Mouse (Mus musculus) frontal cortex, adult (tissue): ENCODE results near the gene Nsl1.

Experiments
- ATAC-seq: cut with Nextera tagmentation; 2 replicates; pipeline ENCODE4 v1.9.2; 2017; ENCODE audit warnings: mild to moderate bottlenecking, moderate library complexity, mixed read lengths; ENCODE audit not compliant: low TSS enrichment

Nsl1 gene

DNA sequence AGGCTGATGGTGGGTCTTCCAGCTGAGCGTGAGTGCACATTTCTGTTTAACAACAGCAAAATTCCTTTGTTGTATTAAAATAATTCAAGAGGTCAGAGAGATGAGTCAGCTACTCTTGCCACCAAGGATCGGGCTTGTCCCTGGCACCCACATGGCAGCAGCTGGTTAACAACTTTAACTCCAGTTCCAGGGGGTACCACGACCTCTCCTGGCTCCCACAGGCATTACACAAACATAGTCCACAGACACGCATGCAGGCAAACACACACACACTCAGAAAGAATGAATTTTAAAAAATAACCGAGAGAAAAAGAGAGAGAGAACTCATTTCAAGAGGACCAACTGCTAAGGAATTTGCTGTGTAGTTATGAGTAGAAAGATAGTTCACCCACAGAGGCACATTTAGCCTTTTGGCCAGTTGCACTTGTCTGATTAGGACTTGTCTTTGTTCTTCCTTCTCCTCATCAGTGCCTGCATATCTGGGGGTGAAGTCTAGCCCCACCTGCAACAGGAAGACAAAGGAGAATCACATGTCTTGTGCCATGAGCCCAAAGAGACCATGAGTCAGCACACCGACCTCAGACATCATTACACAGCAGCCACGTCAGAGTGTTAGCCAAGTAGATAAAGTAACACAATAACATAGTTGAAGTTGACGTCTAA is 7.8 kb upstream of the Nsl1 start:
- ATAC-seq = no peak

DNA sequence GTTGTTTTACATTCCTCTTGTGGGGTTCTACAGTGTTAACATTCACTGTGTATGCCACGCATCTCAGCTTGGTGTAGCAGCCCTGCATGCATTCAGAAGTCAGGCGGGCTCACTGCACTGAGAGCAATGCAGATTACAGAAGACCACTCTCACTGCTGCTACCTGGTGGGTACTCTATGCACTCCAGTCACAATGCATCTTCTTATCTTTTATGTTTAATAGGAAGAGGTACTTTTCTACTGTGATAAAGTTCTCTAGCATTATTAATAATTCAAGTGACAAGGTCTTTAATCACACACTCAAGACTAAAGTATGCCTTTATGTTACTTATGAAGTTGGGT is 7.3 kb upstream of the Nsl1 start:
- ATAC-seq = no peak

DNA sequence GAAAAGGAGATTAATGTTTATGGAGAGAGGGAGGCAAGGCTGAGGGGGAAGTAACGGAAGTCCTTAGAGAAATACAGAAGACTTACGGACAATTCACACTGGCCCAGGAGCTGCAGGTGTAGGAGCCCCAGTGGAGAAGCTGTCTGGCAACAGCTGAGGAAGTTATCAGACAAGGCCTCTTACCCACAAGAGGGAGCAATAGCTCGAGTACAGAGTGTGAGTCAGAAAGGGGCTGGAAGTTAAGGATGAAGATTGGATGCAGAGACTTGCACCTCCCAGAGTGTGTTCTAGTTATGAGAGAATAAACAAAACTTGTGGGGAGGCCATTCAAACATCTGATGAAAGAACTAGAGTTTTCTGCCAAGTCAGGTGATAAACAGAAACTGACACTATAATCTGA is 5.4 kb upstream of the Nsl1 start:
- ATAC-seq = no peak

DNA sequence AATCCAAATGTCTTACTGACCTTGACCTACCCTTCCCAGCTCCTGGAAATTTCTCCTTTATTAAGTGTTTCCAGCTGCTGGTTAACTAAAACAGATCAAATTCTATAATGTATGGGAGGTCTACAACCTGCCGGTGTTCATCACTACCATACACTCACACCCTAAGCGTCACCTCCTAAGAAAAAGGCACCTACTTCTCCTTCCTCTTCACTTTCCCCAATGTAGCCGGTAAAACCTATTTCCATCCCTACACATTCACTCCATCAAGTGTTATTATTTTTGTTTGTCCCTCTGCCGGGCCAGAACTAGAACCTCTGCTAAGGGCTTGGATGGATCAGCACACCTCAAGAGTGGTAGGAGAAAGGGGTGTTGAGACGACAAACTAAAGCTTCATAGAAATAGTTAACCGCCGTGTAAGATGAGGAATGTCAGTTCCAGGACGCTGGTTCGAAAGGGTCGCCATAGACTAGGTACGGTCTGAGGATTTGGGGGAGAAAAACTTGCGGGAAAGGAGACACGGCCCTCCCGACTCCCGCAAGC is 501 bp upstream of the Nsl1 start:
- ATAC-seq = peak; percentile 69

DNA sequence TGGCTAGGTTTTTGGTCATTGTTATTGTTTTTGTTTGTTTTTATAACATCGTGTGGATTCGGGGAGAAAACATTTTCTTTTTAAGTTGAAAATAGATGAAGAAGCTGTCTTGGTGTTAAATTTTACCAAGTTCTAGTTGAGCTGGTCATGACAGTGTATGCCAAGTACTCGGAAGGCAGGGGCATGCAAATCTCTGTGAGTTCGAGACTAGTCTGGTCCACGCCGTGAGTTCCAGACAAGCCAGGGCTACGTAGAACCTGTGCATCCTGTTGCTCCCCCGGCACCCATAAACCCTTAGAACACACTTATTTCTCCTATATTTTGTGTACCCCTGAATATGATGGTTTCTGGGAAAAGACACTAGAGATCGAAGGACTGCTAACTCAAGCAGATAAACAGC is 888 bp downstream of the Nsl1 start:
- ATAC-seq = no peak

GRCm38 (mm10) chr1:191064535-191064934 is 1.7 kb downstream of the Nsl1 start:
- no peak for ATAC-seq

DNA sequence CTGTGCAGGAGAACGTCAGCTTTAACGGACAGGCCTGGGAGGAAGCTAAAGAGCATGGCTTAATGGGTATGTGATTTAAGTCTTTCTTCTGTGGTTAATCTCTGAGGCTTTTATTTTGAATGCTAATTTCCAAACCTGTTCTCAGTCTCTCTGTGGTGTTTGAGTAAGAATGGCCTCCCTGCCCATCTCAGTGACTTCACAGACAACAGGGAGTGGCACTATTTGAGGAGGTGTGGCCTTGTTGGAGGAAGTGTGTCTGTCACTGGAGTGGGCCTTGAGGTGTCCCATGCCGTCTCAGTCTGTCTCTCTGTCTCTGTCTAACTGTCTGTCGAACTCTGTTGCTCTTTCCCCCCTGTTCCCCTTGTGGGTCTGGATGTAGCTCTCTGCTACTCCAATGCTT is 2.4 kb downstream of the Nsl1 start:
- no peak for ATAC-seq

DNA sequence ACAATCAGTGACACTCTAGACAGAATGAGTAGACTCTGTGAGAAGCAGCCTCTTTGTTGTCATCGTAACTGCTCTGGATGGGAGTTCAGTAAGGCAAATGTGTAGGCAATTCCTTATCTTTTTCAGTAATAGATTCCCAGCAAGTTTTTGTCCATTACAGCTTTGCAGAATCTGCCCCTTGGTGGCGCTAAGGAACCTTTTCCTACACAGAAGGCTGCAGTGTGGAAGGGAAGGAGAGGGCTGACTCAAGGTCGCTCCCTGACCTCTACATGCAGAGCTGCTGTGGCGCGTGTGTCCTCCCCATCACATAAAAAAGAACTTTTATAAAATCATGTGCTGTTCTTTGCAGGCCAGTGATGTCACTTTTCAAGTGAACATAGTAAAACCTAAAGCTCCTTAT is 5.6 kb downstream of the Nsl1 start:
- no peak for ATAC-seq

DNA sequence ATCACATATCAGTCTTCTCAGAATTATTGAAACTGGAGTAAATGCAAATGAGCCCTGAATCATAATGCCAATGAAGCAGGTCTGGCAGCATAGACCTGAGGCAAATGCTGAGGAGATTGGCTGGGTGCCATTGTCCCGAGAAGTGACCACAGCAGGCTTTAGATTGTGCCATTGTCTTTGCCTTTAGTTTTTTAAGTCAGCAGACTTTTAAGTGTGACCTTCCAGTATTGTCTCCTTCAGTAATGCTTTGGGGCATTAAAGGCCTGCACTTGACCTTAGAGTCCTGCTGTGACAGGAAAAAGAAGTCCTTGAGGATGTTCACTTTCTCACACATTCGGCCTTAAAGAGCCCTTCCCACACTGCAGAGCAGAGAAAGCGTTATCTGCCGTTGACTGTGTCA is 7.4 kb downstream of the Nsl1 start:
- no peak for ATAC-seq

GRCm38 (mm10) chr1:191071613-191072012 is 8.8 kb downstream of the Nsl1 start:
- no peak for ATAC-seq

DNA sequence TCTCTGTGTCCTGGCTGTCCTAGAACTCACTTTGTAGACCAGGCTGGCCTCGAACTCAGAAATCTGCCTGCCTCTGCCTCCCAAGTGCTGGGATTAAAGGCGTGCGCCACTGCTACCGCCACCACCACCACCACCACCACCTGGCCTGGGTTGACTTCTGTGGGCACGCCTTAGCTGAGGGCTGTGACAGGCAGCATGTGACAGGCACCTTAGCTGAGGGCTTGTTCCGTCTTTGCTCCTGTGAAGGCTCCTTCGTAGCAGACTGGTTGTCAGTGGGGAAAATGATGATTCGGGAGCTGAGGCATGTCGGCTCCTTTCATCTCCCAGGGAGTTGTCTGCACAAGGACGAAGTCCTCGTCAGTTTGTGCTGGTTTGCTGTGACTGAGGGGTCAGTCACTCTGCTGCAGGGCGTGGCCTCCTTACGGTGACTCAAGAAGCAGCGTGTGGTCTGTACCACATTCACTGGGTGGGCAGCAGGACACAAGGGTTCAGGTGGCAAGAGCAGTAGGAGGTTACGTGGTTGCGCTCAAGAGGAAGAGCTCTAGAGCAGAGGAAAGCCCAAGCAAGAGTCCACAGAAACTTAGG is 9.6 kb downstream of the Nsl1 start:
- ATAC-seq = no peak

DNA sequence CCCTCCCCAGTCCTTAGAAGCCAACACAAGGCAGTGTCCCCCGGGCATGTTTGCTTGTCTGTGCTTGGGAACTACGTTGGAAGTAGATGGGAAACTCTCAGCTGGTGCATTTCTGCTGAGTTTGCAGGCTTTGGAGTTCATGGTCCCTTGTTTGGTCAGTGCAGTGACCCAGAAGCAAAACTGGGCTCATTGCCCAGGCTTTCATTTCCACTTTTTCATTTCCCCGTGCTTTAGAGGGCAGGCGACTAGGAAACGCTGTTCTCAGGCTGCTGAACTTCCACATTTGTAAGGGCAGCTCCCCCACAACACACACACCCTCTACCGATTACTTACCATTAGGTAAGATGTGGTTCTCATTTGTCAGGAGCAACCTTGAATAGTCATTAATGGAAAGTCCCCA is 10.2 kb downstream of the Nsl1 start:
- 0 out of 2 replicates have a peak, but pooled peaks have one; percentile 16 for ATAC-seq

DNA sequence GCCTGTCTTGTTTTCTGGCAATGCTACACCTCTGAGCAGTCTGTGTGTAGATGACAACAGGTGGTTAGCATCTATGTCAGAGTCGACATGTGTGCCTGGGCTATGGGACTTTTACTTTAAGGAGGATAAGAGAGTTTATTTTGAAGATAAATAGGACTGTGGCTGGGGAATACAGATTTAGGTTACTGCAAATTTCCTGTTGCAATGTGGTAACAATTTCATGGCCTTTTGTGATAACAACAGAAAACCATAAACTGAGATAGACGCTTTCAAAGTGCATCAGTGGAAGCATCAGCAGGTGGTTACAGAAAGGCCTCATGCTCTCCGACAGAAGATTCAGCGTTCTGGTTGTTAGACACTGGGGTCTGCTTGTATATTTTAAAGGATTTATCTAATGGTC is 10.7 kb downstream of the Nsl1 start:
- ATAC-seq = no peak

DNA sequence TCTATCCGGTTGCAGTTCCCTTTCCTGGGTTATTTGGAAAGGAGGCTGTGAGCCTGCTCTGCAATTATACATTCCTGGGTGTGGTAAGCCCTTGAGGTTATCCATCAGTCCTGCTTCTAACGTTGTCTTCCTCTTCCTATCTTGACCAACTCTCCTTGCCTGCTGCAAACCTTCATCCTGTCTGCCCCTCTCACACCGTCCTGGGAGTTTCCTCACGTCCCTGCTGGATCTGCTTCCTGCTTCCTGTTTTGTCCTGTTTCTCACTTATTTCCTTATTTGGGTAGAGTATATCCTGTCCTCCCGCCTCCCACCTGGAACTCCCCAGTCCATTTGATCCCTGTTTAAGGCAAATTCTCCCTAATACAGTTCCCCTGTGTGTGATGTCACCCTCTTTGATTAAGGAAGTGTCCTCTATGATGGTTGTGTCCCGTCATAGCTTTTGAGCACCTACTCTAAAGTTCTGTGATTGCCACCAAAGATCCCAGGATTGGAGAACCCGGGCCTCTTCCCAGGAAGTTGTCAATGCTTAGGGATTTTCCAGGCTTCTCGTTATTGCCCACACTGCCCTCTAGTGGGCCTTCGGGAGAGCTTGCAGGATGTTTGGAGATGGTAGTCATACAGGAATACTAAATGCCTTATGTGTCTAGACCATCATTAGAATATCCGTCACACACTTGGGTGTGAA is 12.5 kb downstream of the Nsl1 start:
- peak; percentile 84 for ATAC-seq

- ATAC-seq = no peak
Observed at GRCm38 (mm10) chr1:191083230-191083629, 20.4 kb downstream of the Nsl1 start.

DNA sequence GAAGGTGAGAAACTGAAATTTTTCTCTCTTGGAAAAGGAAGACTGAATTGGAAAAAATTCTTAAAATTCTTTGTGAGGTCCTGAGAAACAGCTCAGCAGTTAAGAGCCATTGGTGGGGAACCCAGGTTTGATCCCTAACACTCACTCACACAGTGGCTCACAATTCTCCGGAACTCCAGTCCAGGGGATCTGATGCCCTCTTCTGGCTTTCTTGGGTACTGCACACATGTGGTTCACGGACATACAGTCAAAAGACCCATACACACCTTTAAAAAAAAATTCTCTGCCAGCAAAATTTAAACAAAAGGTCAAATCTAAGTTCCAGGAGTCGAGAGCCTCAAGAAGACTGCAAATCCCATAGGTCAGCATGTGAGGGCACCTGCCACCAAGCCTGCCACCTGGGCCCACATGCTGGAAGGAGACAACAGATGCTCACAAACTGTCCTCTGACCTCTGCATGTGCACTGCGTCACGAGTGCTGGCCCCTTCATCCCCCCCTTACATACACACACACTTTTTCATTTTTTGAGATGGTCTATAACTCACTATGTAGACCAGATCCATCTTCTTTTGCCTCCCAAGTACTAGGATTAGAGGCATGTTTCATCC is 22.2 kb downstream of the Nsl1 start:
- no peak for ATAC-seq

DNA sequence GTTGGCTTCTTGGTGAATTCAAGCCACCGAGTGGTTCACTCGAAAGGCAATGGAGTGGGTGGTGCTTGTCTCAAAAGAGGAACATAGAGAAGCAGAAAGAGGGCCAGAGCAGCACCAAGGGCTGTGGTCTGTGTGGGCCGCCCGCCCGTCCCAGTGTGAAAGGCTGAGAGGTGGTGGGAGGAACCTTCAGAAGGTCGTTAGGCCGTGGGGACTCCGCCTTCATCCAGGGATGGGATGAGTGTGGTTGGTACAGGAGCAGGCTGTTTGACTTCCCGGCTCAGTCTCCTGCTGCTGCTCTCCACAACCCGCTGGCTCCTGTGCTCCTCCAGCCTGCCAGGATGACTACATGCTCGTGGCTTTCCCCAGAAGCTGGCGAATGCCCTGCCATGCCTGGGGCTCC is 22.8 kb downstream of the Nsl1 start:
- ATAC-seq = no peak

DNA sequence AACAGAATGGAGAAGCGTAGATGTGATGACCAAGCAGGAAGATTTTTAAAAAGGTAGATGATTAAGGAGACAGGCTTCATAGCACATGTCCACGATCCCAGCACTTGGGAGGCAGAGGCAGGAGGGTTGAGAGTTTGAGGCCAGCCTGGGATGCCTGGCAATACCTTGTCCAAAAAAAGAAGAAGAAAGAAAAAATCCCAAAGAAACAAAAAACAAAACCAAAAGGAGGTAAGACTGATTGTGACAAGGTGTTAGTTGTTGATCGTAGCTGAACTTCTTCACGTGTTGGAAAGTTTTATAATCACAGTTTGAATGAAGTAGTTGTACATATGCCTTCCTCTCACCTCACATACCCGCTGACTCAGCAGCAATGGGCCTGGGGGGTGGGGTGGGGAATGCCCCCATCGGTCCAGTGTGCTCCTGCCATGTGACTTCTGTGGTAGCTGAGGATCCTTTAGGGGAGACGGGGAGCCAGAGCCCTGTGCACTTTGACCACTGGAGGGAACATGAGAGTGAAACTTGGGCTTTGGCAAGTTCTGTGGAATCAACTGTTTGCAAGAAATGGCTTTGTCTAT is 23.6 kb downstream of the Nsl1 start:
- ATAC-seq = no peak

GRCm38 (mm10) chr1:191086960-191087359 is 24.1 kb downstream of the Nsl1 start:
- ATAC-seq = no peak

DNA sequence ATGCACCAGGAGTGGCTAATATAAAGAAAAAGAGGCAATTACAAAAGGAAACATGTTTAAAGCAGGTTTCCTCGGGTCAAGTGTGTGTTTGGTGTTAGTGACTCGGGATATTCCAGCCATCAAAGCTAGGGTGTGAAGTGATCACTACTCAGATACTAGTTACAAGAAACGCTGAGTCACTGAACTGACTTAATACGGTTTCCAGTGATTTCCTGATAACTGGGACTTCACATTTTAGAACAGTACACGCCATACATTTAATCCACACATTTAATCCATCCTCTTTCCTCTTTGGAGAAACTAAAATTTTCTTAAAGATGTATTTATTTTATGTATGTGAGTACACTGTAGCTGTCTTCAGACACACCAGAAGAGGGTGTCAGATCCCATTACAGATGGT is 25.1 kb downstream of the Nsl1 start:
- ATAC-seq = no peak

- ATAC-seq = no peak
Observed at GRCm38 (mm10) chr1:191089355-191089754, 26.5 kb downstream of the Nsl1 start.

- no peak for ATAC-seq
Observed at GRCm38 (mm10) chr1:191092050-191092449, 29.2 kb downstream of the Nsl1 start.

DNA sequence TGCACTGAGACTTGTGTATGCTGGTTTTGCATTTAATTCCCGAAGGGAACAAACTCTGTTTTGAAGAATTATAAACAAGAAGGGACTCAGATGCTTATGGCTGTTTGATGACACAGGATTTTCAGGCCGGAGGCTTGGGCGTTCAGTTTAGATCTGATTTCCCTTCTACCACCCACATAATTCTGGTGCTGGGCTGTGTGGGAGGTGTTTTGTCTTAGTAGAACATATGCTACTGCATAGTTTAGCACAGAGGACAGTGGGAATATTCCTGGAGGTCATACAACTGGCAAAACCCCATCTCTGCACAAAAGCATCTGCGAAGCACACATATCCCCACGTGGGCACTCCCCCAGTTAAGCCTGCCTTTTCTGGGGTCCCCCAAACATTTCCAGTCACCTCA is 30.8 kb downstream of the Nsl1 start:
- ATAC-seq = peak; percentile 83
